32 mouse cellular contexts compared by ENCODE assay signal in genomic region chr19:5018191-5018590, GRCm38 (mm10). TPM values are rescaled to one million over a fixed set of nuclear protein-coding genes. Genes with fewer than 3 reads are reported as not detected.
DNase-seq lines count a peak whose midpoint lies in the region; ATAC-seq and TF ChIP-seq lines count a peak whose summit lies in the region.
"Had no signal": no experiment of that assay in that cellular context is flagged by ENCODE, and none has a peak within 500 bp of the region (broad histone marks: within the 10 kb centered on the region; RNA-seq: fewer than 3 reads in every experiment).

No protein-coding gene starts in this region.

- no peaks in the 10 kb centered on the region for H3K27me3 ChIP-seq in limb, embryonic 15.5 days
- H3K27me3 ChIP-seq in limb, embryonic 10.5 days (ENCODE audit: low read depth, poor library complexity, severe bottlenecking): no peaks in the 10 kb centered on the region
- H3K27me3 ChIP-seq in myocyte (ENCODE audit: control insufficient read depth, insufficient read depth, insufficient read length): no peaks in the 10 kb centered on the region
- no peaks in the 10 kb centered on the region for H3K27me3 ChIP-seq in liver, embryonic 11.5 days (replicated peaks; ENCODE audit: control insufficient read depth, insufficient read depth, low read length)
- H3K27me3 ChIP-seq: embryonic facial prominence, embryonic 13.5 days; forebrain, embryonic 12.5 days; heart, embryonic 13.5 days; limb, embryonic 13.5 days; liver, embryonic 13.5 days had no signal

- no peak overlapping the region for H3K4me2 ChIP-seq in limb, embryonic 15.5 days
- H3K4me2 ChIP-seq in myocyte (ENCODE audit: low read depth): peak overlapping the region; percentile 91
- H3K4me2 ChIP-seq in liver, embryonic 11.5 days: no peak overlapping the region
- H3K4me2 ChIP-seq: embryonic facial prominence, embryonic 13.5 days; forebrain, embryonic 12.5 days; heart, embryonic 13.5 days; kidney, embryonic 15.5 days; limb, embryonic 13.5 days; liver, embryonic 13.5 days; midbrain, embryonic 13.5 days had no signal

- H3K27ac ChIP-seq in limb, embryonic 15.5 days: peak overlapping the region; percentile 22
- no peak overlapping the region for H3K27ac ChIP-seq in limb, embryonic 10.5 days
- H3K27ac ChIP-seq in ES-E14 (ENCODE audit: insufficient read depth, low read depth, low read length, poor library complexity, severe bottlenecking): no peak overlapping the region
- H3K27ac ChIP-seq in liver, embryonic 11.5 days (ENCODE audit: low read depth, low read length): no peak overlapping the region
- H3K27ac ChIP-seq: embryonic facial prominence, embryonic 13.5 days; forebrain, embryonic 12.5 days; heart, adult 2 months; heart, embryonic 13.5 days; kidney, embryonic 15.5 days; limb, embryonic 13.5 days; liver, embryonic 13.5 days; midbrain, embryonic 13.5 days had no signal

- no peak overlapping the region for H3ac ChIP-seq in myocyte (ENCODE audit: control insufficient read depth, insufficient read length)

- H3K9me3 ChIP-seq in limb, embryonic 15.5 days: no peaks in the 10 kb centered on the region
- H3K9me3 ChIP-seq in limb, embryonic 10.5 days (replicated peaks): no peaks in the 10 kb centered on the region
- no peaks in the 10 kb centered on the region for H3K9me3 ChIP-seq in ES-E14 (ENCODE audit: control insufficient read depth, insufficient read depth, low read depth, low read length)
- no peaks in the 10 kb centered on the region for H3K9me3 ChIP-seq in liver, embryonic 11.5 days (ENCODE audit: control insufficient read depth, low read length)
- H3K9me3 ChIP-seq: embryonic facial prominence, embryonic 13.5 days; forebrain, embryonic 12.5 days; heart, embryonic 13.5 days; kidney, embryonic 15.5 days; limb, embryonic 13.5 days; liver, embryonic 13.5 days; midbrain, embryonic 13.5 days had no signal

- peaks cover 11% of the 10 kb centered on the region; the same call in 1 of the 2 replicates for H3K4me1 ChIP-seq in limb, embryonic 15.5 days
- peaks cover 10% of the 10 kb centered on the region for H3K4me1 ChIP-seq in limb, embryonic 10.5 days
- H3K4me1 ChIP-seq in ES-E14 (ENCODE audit: control insufficient read depth in 2 of 2, insufficient read depth in 2 of 2, low read length in 2 of 2, poor library complexity in 1 of 2): peaks cover 6 to 19% of the 10 kb centered on the region in 2 experiments
- H3K4me1 ChIP-seq in liver, embryonic 11.5 days (replicated peaks; ENCODE audit: control insufficient read depth, insufficient read depth, low read length): no peaks in the 10 kb centered on the region

- no peak for ATAC-seq in limb, embryonic 15.5 days (ENCODE audit: insufficient number of reproducible peaks, low FRiP score, low TSS enrichment, low read depth)
- no peak for ATAC-seq in liver, embryonic 11.5 days (replicated peaks; ENCODE audit: low FRiP score)
- ATAC-seq: activated CD4-positive, CD25-positive, alpha-beta regulatory T cell, adult 4 months; forebrain, postnatal 0 days; hindbrain, embryonic 16.5 days; lung, postnatal 0 days; midbrain, embryonic 13.5 days had no signal

- H3K79me2 ChIP-seq in myocyte (ENCODE audit: control insufficient read depth, insufficient read depth): no peaks in the 10 kb centered on the region

- H3K4me3 ChIP-seq in limb, embryonic 15.5 days: no peak overlapping the region
- H3K4me3 ChIP-seq in limb, embryonic 10.5 days: no peak overlapping the region
- H3K4me3 ChIP-seq in ES-E14 (ENCODE audit: insufficient read depth in 1 of 2, low read depth in 1 of 2, low read length in 2 of 2, poor library complexity in 1 of 2, severe bottlenecking in 1 of 2) (no peak overlapping the region), myocyte (no peak overlapping the region)
- H3K4me3 ChIP-seq in liver, embryonic 11.5 days (ENCODE audit: low read depth, low read length): no peak overlapping the region
- H3K4me3 ChIP-seq: embryonic facial prominence, embryonic 13.5 days; forebrain, embryonic 12.5 days; heart, adult 2 months; heart, embryonic 13.5 days; kidney, embryonic 15.5 days; limb, embryonic 13.5 days; liver, embryonic 13.5 days; midbrain, embryonic 13.5 days had no signal

- WGBS in limb, embryonic 15.5 days: 82% methylated on average over 3 of the region's 3 CpGs
- 86% methylated on average over 3 of the region's 3 CpGs for WGBS in limb, embryonic 10.5 days
- 87% methylated on average over 3 of the region's 3 CpGs for WGBS in liver, embryonic 11.5 days

- no peak for TF ChIP-seq POLR2A in myocyte (IDR thresholded peaks at IDR 0.05; ENCODE audit: insufficient read length, low read depth)

- no peaks in the 10 kb centered on the region for H3K36me3 ChIP-seq in limb, embryonic 15.5 days
- H3K36me3 ChIP-seq in limb, embryonic 10.5 days: no peaks in the 10 kb centered on the region
- no peaks in the 10 kb centered on the region for H3K36me3 ChIP-seq in ES-E14 (ENCODE audit: control insufficient read depth, insufficient read depth, low read length, poor library complexity, severe bottlenecking)
- H3K36me3 ChIP-seq in myocyte (ENCODE audit: control insufficient read depth, insufficient read depth): no peaks in the 10 kb centered on the region
- no peaks in the 10 kb centered on the region for H3K36me3 ChIP-seq in liver, embryonic 11.5 days (ENCODE audit: control insufficient read depth, insufficient read depth, low read length)
- H3K36me3 ChIP-seq: embryonic facial prominence, embryonic 13.5 days; forebrain, embryonic 12.5 days; heart, embryonic 13.5 days; kidney, embryonic 15.5 days; limb, embryonic 13.5 days; liver, embryonic 13.5 days; midbrain, embryonic 13.5 days had no signal

- no peak overlapping the region for H3K9ac ChIP-seq in limb, embryonic 15.5 days
- H3K9ac ChIP-seq in ES-E14 (ENCODE audit: insufficient read depth, low read depth, low read length, poor library complexity, severe bottlenecking): peak overlapping the region; percentile 30; the same call in 1 of the 2 replicates
- no peak overlapping the region for H3K9ac ChIP-seq in liver, embryonic 11.5 days (ENCODE audit: low read depth, low read length)
- H3K9ac ChIP-seq: embryonic facial prominence, embryonic 13.5 days; forebrain, embryonic 12.5 days; forebrain, postnatal 0 days; heart, embryonic 13.5 days; kidney, embryonic 15.5 days; limb, embryonic 13.5 days; liver, embryonic 13.5 days; midbrain, embryonic 13.5 days had no signal

- in situ Hi-C loops in ES-E14 (cut with MboI; ENCODE audit: low sequenced_read_pairs in 2 of 2, unreplicated experiment in 2 of 2): no loop called here

- no peak for DNase-seq in limb, embryonic 10.5 days (ENCODE audit: low spot score)
- no peak for DNase-seq in ES-E14 (ENCODE audit: low read depth, low spot score)
- no peak for DNase-seq in urinary bladder, postnatal 36 days (ENCODE audit: low spot score in 2 of 2)
- no peak for DNase-seq in liver, embryonic 11.5 days (ENCODE audit: low spot score)
- DNase-seq in spleen, postnatal 14 days (ENCODE audit: low spot score in 2 of 2): no peak
- DNase-seq: adrenal gland, adult 2 months; adrenal gland, postnatal 36 days; cerebellum, adult 9-10 months; cerebellum, postnatal 36 days; embryo, embryonic 11 days; forebrain, postnatal 0 days; gastrocnemius, postnatal 36 days; heart, adult 2 months; heart, postnatal 10 days; kidney, adult 18-20 months; kidney, postnatal 25 days; liver, embryonic 13.5 days; lung, adult 18-20 months; lung, postnatal 4 days; thymus, postnatal 14 days had no signal

TF ChIP-seq in ES-E14, 5 proteins besides CTCF, POLR2A, EP300 and RAD21 (continues in another document):
- TF ChIP-seq ZC3H11A (IDR thresholded peaks at IDR 0.05; ENCODE audit: borderline replicate concordance, low read depth, low read length): no peak
- TF ChIP-seq MAFK (IDR thresholded peaks at IDR 0.05; ENCODE audit: insufficient read depth, low read depth, low read length): no peak
- no peak for TF ChIP-seq HCFC1 (IDR thresholded peaks at IDR 0.05; ENCODE audit: borderline replicate concordance, insufficient read depth, low read length)

TF ChIP-seq in myocyte, 11 proteins besides CTCF, POLR2A, EP300 and RAD21:
- TF ChIP-seq CEBPB (IDR thresholded peaks at IDR 0.05; ENCODE audit: insufficient read depth, poor library complexity, severe bottlenecking): no peak
- no peak for TF ChIP-seq TCF12 (IDR thresholded peaks at IDR 0.05; ENCODE audit: insufficient read depth, poor library complexity, severe bottlenecking)
- no peak for TF ChIP-seq MAX (IDR thresholded peaks at IDR 0.05; ENCODE audit: low read depth)

RNA-seq across cellular contexts. Expression of gene Slc29a2, which starts 5.5 kb away (rescaled TPM):
- 4.4 and 5.2 TPM in 2 replicates for polyA plus RNA-seq in limb, embryonic 15.5 days (2015; fragmentation: Nextera tagmentation; extraction: Ambion mirVana)
- polyA plus RNA-seq in limb, embryonic 10.5 days (2016; fragmentation: Nextera tagmentation; extraction: Ambion mirVana): 7.3 and 8.6 TPM in 2 replicates
- 21.0 and 33.4 TPM in 2 replicates for total RNA-seq in ES-E14 (2012; rRNA removed)
- 8.7 TPM for polyA plus RNA-seq in myocyte (2012; fragmentation: generic; extraction: Trizol)
- polyA plus RNA-seq in liver, embryonic 11.5 days (2014; fragmentation: Nextera tagmentation; extraction: Ambion mirVana): 6.2 and 6.6 TPM in 2 replicates

RNA-seq across cellular contexts. Expression of gene B4gat1, which starts 20.4 kb away (rescaled TPM):
- 45.1 and 47.9 TPM in 2 replicates for polyA plus RNA-seq in limb, embryonic 15.5 days (2015; fragmentation: Nextera tagmentation; extraction: Ambion mirVana)
- 35.5 and 35.6 TPM in 2 replicates for polyA plus RNA-seq in limb, embryonic 10.5 days (2016; fragmentation: Nextera tagmentation; extraction: Ambion mirVana)
- 14.1 and 27.2 TPM in 2 replicates for total RNA-seq in ES-E14 (2012; rRNA removed)
- polyA plus RNA-seq in myocyte (2012; fragmentation: generic; extraction: Trizol): 46.7 TPM
- 19.1 and 21.3 TPM in 2 replicates for polyA plus RNA-seq in liver, embryonic 11.5 days (2014; fragmentation: Nextera tagmentation; extraction: Ambion mirVana)
- total RNA-seq: megakaryocyte-erythroid progenitor cell, adult 5-6 weeks had no signal

RNA-seq across cellular contexts. Expression of gene AC124502.3, which starts 20.5 kb away (rescaled TPM):
- 2.5 and 3.0 TPM in 2 replicates for polyA plus RNA-seq in limb, embryonic 15.5 days (2015; fragmentation: Nextera tagmentation; extraction: Ambion mirVana)
- 1.8 and 3.1 TPM in 2 replicates for polyA plus RNA-seq in limb, embryonic 10.5 days (2016; fragmentation: Nextera tagmentation; extraction: Ambion mirVana)
- total RNA-seq in ES-E14 (2012; rRNA removed): 3.2 and 4.3 TPM in 2 replicates
- 1.6 TPM for polyA plus RNA-seq in myocyte (2012; fragmentation: generic; extraction: Trizol)
- 1.1 TPM in 2 replicates for polyA plus RNA-seq in liver, embryonic 11.5 days (2014; fragmentation: Nextera tagmentation; extraction: Ambion mirVana)

RNA-seq across cellular contexts. Expression of gene Brms1, which starts 23.0 kb away (rescaled TPM):
- 41.6 and 42.4 TPM in 2 replicates for polyA plus RNA-seq in limb, embryonic 15.5 days (2015; fragmentation: Nextera tagmentation; extraction: Ambion mirVana)
- polyA plus RNA-seq in limb, embryonic 10.5 days (2016; fragmentation: Nextera tagmentation; extraction: Ambion mirVana): 74.6 and 84.6 TPM in 2 replicates
- 18.6 and 24.1 TPM in 2 replicates for total RNA-seq in ES-E14 (2012; rRNA removed)
- 45.8 TPM for polyA plus RNA-seq in myocyte (2012; fragmentation: generic; extraction: Trizol)
- polyA plus RNA-seq in liver, embryonic 11.5 days (2014; fragmentation: Nextera tagmentation; extraction: Ambion mirVana): 61.2 and 61.3 TPM in 2 replicates

RNA-seq across cellular contexts. Expression of gene Npas4, which starts 28.1 kb away (rescaled TPM):
- not detected in 2 replicates for polyA plus RNA-seq in limb, embryonic 15.5 days (2015; fragmentation: Nextera tagmentation; extraction: Ambion mirVana)
- not detected in 2 replicates for polyA plus RNA-seq in limb, embryonic 10.5 days (2016; fragmentation: Nextera tagmentation; extraction: Ambion mirVana)
- total RNA-seq in ES-E14 (2012; rRNA removed): 0.05 and 0.09 TPM in 2 replicates
- 0.02 TPM for polyA plus RNA-seq in myocyte (2012; fragmentation: generic; extraction: Trizol)
- 0.04 TPM in 1 of 2 replicates, not detected in the other for polyA plus RNA-seq in liver, embryonic 11.5 days (2014; fragmentation: Nextera tagmentation; extraction: Ambion mirVana)
- total RNA-seq: heart, adult 2 months; megakaryocyte-erythroid progenitor cell, adult 5-6 weeks had no signal
- polyA plus RNA-seq: embryonic facial prominence, embryonic 13.5 days; limb, embryonic 13.5 days; liver, embryonic 13.5 days had no signal
